Mouse (Mus musculus) frontal cortex, postnatal 36 days (tissue): ENCODE results near the gene Rp2.

ENCODE experiments used
- DNase-seq, 2 experiments: peaks; one replicate each; pipeline ENCODE4 v3.0.0; 2022; ENCODE audit warnings: low spot score in 2 of 2

Rp2 gene

GRCm38 (mm10) chrX:20425140-20425838 is 61.0 kb downstream of the Rp2 start, which contains the start of gene Jade3:
Gene Jade3, plus strand, starts transcription at chrX:20425688.
- peak; percentile 41 to 51 for DNase-seq

GRCm38 (mm10) chrX:20425839-20426449 is 61.7 kb downstream of the Rp2 start:
- peak in 1 of 2 experiments; percentile 3 for DNase-seq
